Mouse (Mus musculus): ENCODE measurements at regions not wholly inside any gene's neighbourhood (a gene's known extent, or its start where the extent isn't known, plus 50 kb on each side); places are given as distances from the start of the nearest gene placed in this dataset.
A peak's percentile ranks its signal among the peaks of the same experiment; 100 is the strongest.

DNA sequence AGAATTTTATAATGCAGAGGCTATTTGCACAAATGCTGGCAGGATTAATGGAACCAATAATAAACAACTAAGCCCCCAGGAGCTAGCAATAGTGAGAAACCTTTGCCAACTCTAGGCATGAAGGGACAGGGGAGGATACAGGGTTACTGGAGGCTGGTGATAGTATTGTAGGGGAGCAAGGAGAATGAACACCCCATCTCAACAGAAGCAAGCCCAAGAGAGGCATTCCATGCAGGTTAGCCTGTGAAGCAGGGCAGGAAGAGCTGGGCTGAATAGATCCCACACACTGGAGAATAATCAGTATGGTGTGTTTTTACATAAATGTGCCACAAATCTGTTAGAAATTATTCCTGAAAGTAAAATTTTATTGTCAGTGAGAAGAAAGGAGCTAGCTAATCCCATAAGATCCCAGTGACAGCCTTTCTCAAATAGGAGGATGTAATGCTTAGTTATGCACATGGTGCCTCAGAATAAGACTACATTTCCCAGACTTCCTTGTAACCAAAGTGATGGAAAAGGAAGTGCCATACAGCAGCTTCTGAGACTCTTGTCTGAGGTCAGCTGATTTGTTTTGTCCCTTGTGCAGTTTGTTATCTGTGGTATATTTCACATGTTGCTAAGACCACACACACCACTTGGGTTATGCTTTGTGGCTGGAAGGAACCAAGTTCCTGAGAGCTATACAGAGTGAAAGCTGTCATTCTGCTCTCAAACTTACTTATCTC is 111.1 kb downstream of the Ccdc71l start:
- peak; percentile 5 for DNase-seq (ENCODE audit: low spot score)

DNA sequence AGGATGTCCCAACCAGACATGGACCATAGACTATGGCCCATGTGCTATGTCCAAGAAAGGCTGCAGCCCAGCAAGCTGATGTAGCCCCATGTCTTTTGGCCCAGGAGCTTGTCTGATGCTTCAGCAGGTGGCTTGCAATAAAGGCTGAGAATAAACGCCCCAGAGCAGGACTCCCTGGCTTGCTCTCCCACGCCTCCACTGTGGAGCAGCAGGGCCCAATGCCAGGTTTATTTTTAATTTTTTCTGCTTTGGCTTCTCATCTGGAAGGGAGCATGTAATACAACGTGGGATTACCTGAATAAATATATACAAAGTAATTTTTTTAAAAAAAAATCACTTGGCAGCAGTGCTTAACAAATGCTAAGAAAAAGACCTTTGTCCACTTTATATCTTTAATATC is 125.7 kb downstream of the Ccdc71l start:
- no peak for DNase-seq (ENCODE audit: low spot score)

DNA sequence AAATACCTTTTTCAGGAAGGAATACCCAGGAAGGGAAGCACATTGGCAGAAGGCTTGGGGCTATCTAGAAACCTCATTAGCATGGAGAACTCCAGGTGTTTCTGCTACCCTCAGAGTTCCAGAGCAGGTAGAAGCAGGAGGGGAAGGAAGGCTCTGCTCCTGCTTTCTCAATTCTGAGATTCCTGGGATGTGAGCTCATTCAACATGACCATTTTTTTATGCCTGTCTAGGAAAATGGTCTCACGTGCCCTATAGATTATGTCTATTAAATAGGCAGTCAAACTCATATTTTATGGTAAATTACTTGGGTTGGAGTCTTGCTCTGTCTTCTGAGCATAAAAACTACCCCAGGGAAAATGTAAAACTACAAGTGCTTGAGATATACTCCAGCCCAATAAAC is 130.2 kb downstream of the Ccdc71l start:
- DNase-seq (ENCODE audit: low spot score), result no peak

DNA sequence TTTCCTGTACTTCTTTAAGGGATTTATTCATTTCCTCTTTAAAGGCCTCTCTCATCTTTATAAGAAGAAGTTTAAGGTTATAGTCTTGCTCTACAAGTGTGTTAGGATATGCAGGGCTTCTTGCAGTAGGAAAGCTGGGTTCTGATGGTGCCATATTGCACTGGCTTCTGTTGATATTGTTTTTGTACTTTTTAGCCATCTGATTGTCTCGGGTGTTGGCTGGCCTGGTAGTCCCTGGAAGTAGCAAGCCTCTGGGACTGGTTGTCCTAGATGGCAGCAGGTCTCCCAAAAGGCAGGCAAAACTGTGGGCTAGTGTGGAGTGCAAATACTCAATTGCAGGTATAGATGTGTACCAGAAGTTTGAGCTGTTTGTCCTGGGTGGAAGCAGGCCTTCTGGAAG is 147.1 kb downstream of the Ccdc71l start:
- no peak for DNase-seq (ENCODE audit: low spot score)

DNA sequence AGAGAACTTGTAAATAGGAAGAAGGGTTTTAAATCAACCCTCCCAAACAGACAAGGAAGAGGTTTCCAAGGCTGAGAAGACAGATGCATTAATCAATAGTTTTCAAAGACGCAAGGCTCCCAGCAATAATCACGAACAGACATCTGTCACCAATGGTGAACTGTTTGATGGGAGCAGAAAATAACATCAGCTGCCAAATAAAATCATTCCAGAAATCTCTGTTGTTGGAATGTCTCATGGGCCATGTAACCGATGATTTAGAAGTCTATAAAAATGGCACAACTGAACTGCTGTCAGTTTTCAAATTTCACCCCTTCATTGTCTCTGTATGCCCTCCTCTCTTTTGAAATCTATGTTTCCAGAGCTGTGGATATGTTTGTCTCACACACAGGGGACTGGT is 152.7 kb downstream of the Ccdc71l start:
- DNase-seq (ENCODE audit: low spot score), result no peak

DNA sequence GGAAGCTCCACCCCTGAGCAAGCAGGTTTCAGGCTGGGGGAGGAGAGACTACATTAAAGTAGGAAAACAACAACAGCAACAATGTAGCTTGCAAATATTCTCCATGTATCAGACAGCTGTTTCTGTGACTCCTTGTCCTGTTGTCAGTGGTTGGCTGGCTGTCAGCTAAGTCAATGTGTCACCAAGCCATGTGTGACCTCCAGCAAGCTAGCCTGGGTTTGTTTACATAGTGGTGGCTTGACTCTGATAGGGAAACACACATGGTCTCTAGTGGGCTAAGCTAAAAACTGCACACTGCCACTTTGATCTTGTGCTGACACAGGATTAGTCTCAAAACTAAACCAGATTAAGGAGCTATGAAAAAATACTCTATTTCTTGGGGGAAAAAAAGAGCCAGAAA is 155.1 kb downstream of the Ccdc71l start:
- no peak for DNase-seq (ENCODE audit: low spot score)

DNA sequence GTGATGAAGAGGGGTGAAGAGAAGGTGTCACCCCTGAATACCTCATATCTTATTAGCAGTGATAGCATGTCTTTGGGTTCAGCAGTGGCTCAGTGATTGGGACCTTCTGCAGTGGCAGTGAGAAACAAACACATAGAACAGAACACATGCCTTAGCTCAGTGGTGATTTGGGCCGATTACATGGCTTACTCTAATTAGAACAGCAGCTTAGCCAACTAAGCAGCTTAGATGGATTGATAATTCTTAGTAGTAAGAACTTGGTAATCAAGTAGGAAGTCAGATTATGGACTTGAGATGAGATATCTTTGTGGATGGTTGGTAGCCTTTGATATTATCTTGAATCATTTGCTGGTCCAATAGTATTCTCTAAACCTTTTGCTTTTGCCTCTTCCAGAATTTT is 167.0 kb downstream of the Ccdc71l start:
- no peak for DNase-seq (ENCODE audit: low spot score)

DNA sequence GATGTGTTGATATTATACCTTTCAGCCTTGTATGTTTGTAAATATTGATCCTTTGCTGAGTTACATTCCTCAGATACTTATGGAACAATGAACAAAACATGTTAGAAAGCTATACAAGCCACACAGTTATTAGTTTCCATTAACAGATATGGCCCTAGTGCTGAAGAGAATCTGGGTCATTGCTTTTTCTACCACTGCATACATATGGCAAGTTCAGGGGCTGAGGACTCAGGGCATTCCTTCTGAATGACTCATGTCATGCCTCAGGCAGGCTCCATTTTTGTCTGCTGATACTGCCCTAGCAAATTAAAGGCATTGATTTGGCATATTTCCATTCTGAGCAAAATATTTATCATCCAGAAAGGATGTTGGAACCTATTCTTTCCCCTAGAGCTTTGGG is 167.9 kb downstream of the Ccdc71l start:
- no peak for DNase-seq (ENCODE audit: low spot score)

DNA sequence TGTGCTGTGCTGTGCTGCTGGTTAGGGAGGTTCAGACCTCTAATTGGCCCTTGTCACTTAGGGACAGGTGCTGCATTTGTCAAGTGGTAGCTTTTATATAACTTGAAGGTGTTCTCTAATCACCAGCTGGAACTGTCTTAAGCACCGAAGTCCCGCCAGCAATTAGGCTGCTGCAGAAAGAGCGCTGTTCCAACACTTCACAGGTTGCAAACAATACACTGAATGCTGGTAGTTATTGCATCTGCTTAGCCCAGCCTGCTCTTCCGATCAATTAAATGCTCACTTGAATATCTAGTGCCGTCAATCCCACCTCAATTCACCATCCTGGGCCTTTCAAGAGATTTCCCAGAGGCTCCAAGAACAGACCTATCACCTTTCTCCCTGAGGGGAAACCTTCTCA is 175.3 kb downstream of the Ccdc71l start:
- no peak for DNase-seq (ENCODE audit: low spot score)

DNA sequence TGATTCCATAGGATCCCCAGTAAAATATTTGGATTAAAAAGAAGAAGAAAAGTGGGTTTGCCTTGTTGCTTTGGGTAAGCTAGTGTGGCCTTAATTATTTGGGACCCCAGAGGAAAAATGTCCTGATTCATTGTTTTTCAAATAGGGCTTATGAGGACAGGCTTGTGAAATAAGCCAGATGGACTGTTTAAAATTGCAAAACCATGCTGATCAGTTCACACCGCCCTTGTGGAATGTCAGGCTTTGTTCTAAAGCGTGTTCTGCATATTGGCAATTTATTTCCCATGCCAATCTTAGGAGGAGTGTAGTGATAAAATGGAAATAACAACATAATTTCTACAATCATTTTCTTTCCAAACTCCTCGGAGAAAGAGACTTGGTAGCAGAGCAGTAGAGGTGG is 189.3 kb downstream of the Ccdc71l start:
- DNase-seq (ENCODE audit: low spot score), result no peak

DNA sequence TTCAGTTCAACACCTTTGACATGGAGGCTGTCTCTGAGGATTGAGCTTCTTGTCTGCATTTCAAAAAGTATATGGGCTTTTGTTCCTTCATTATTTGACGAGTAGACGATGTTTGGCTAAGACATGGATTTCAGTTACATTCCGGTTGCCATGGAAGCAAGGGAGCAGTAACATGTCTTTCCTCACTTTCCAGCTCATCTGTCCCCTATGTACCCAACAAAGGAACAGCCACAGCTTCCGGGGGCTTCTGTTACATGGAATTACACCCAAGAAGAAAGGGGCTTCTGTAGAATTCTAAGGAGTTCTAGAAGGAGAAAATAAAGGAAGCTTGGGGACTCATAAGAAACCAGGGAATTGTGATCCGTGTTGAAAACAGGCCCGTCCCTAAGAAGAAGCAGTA is 202.8 kb downstream of the Ccdc71l start:
- DNase-seq (ENCODE audit: low spot score), result no peak

DNA sequence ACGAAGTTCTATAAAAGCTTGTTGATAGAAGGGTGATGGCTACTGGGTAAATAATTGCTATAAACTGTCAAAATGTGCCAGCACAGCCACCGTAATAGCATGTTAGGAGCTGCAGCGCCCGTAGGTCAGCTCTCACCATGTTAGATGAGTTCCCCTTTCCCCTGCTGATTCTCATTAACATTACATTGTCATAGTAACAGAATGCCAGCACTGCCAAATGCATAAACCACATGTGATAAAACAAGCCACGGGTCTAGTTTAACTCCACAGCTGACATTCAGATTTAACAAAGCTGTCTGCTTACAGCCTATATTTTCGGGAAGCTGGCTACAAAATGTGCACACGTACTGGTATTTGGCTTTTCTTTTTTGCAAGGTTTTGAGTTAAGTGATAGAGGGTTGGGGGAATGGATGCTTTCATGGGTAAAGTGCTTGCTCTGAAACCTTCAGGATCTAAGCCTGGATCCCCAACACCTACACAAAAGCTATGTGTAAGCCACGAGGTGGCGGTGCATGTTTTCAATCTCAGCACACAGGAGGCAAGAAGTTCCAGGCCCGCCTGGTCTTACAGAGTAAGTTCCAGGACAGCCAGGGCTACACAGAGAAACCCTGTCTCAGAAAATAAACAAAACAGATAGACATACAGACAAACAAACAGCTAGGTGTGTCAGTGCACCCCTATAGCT is 217.1 kb upstream of the Nampt start:
- DNase-seq (ENCODE audit: low spot score), result no peak

DNA sequence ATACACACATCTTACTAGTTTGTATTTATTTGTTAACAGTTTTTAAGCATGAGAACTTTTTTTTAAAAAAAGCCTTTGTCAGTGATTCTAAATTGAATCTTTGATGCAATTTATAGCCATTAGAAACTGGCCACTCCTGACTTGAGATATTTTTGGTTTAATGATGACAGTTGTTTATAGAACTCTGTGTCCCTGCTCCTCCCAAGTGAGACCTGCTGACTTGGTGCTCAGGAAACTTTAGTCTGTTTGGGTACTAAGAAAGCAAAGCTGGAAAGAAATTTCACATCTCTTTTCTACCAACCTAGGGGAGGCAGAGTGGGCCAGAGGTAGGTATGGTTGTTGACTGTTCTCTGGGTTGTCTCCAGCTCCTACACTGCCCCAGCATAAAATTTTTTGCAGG is 214.0 kb upstream of the Nampt start:
- DNase-seq (ENCODE audit: low spot score), result no peak

DNA sequence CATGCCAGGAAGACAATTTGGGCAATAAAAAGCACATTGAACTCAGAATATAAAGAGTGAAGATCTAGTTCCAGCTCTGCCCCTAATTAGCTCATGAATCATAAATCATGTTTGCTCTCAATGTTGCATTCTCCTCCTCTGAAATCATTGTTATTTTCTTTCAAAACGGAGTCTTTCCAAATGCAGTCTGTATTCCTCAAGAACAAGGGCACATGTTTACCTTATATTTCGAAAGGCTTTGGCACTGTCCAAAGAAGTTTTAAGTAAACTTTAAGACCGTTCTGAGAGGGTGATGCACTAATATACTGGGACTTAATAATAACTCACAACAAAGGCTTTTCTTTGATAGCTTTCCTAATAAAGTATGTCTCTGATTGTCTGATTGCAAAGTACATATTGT is 204.3 kb upstream of the Nampt start:
- no peak for DNase-seq (ENCODE audit: low spot score)

DNA sequence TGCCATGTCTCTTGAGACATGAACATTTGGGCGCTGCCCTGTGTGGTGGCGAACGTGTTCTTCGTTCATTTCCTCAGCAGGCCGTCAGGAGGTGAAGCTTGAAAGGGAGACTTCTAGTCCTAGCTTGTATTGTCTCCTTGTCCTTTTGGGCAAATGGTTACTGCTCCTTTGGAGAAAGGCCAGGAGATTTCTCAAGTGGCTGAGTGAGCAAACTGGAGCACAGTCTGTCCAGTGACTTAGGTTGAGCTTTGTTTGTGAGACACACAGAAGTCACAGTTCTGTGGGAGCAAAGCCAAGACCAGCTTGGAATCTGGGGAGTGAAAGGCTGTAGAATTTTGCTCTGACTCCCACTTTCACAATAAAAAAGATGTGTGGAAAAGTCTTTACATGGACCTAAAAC is 203.3 kb upstream of the Nampt start:
- no peak for DNase-seq (ENCODE audit: low spot score)

DNA sequence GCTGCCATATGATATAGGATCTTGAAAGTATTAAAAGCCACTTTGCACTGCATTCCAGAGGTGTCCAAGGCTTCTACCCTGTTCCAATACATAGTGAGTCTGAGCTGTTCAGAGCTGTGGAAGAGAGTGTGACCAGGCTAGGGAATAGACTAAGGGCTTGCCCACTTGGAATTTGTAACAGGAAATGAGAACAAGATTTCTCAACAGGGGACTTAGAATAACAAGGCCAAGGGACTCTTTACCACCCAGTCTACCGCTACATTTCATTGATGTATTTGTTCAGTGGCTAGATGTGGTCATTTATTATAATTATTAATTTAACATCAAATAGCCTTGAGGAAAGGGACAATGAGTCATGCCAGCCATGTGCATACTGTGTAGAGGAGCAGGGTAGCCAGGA is 202.3 kb upstream of the Nampt start:
- no peak for DNase-seq (ENCODE audit: low spot score)

DNA sequence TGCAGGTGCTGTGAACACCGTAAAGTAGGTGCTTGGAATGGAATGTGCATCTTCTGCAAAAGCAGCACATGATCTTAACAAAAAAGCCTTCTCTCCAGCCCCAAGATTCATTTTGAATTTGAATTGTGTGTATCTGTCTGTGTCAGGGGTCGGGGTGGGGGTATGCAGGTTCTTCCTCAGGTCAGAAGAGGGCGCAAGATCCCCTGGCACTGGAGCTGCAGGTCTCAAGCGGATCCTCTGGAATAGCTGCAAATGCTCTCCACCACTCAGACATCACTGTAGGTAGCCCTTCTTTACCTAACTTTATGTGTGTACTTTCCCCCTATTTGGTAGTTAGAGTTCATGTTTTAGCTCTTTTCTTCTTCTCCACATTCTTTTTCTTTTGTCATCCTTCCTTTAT is 199.5 kb upstream of the Nampt start:
- no peak for DNase-seq (ENCODE audit: low spot score)

DNA sequence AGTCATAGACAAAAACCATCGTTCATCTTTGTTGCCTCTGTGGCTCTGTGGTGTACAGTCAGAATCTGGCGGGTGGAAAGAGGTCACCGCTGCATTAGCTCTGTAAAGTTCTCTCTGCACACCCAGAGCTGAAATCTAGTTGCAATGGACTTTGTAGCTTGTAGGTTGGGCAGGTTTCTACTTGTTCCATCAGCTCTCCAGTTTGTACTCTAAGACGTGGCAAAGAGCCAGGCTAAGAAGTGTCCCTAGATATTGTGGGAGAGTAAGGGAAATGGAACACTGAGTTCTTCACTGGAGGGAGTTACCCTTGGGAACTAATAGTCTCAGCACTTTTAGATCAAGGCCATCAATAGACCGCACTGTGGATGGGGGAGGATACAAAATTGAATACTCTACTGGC is 197.6 kb upstream of the Nampt start:
- DNase-seq (ENCODE audit: low spot score), result no peak

DNA sequence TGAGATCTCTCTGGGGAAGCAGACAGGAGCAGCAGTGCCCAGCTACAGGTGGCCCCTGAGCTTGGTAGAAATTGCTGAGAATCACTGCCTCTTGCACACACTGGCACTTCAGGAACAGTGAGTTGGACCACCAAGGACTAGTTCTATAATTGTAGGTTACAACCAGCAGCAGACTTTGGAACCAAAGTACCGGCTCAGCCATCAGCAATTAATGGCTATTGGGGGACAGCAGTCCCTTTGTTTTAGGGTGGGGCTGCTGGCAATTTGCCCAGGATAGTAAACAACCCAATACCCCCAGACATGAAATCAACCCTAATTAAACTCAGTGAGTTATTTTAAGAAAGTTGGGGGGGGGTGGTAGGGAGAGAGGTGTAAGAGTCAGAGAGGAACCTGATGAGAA is 190.8 kb upstream of the Nampt start:
- no peak for DNase-seq (ENCODE audit: low spot score)

DNA sequence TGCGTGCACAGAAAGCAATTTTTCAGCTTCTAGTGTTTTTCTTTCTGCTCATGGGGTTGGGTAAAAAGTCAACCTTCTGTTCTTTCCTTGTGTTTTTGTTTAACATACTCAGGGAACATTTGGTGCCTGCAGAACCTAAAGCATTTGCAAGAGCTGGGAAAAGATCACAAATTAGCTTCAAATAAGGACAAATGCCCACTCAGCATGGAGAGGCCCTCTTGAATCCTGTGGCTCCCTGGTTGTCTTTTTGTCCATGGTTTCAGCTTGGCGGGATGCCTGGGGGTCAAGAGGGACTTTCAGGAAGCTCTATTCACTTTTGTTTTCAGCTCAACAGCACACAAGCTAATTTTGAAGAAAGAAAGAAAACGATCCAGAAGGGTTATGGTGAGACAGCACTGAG is 186.4 kb upstream of the Nampt start:
- DNase-seq (ENCODE audit: low spot score), result no peak

DNA sequence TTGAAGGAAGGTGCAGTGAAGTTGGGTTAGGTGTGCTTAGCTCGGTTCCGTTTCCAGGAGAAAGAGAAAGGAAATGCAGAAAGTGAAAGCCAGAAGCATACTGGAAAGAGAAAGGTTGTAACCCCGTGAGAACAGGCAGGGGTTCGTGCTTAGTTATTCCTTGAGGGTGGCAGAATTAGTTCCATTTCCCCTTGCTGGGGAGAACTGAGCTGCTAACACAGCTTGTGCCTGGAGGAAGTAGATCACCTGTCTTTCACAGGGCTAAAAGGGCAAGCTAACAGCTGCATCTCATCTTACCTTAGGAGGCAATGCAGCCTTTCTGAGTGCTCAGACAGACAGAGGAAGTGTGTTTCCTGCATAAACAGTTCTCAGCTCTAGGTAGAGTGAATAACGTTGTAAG is 184.3 kb upstream of the Nampt start:
- peak; percentile 3 for DNase-seq (ENCODE audit: low spot score)

DNA sequence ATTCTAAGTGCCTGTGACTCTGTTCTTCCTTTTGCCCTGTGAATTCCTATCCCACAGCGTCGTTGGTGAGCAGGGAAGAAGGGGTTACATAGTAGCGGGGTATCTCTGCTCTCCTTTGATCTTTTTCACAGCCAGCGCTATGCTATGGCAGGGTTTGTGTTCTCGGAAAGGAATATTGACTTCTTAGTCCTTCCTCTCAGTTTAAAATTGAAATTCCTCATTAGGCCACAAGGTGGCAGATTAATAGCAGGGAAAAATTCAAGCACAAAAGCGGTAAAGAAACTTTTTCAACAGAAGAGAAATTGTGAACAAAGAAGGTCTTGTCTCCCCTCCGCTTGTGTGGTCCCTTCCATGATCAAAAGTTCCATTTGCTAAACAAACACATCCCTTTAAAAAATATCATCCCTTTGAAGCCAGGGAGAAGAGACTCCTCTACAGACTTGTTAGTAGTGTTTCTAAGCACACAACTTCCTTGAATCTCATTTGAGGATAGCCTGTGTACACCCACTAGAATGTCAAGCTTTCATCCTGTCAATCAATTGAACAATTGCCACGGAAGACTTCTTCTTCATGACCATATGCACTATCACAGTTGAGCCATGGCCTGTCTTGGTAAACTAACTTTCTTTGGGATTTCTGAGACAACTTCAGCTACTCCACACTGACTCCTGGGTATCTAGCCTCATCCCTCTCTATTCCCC is 181.8 kb upstream of the Nampt start:
- DNase-seq (ENCODE audit: low spot score), result peak; percentile 16

DNA sequence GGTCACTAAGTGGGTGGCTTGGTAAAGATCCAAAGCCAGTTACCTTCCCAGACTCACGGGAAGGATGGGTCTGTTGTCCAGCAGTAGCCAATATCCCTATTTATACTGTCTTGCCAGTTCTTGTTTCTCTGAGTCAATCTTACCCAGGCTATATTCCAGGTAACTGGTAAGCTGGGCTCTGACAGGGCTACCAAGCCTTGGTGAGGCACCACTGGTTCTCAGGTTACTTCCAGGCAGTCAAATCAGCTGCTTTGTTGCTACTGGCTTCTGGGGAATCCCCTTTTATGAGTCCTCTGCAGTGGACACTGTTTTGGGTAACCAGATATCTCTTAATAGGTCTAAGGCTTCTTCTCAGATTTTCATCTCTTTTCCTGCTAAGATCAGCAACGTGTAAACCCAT is 178.8 kb upstream of the Nampt start:
- DNase-seq (ENCODE audit: low spot score), result no peak

DNA sequence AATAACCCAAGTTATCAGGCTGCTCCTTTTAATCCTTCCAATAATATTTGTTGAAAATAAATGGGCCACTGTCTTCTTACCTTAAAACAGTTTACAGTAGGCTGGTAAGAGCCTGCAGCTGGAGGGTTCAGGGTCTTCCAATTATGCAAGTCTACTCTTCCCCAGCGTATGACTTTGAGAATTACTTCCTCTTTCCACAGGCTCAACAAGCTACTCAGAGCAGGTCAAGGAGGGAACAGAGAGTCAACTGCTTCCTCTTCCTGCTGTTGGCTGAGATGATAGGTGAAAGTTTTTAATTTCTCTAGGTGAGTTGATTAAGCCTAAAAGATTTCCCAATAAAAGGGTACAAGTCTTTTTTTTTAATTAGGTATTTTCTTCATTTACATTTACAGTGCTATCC is 176.9 kb upstream of the Nampt start:
- no peak for DNase-seq (ENCODE audit: low spot score)
